Mouse (Mus musculus) gastrocnemius, adult 8-10 months (tissue): ENCODE measurements at regions not wholly inside any gene's neighbourhood (a gene's known extent, or its start where the extent isn't known, plus 50 kb on each side); places are given as distances from the start of the nearest gene placed in this dataset.

Experiments
- DNase-seq, 2 experiments: peaks; one replicate each; pipeline ENCODE4 v3.0.0; 2022; ENCODE audit warnings: low spot score in 2 of 2

DNA sequence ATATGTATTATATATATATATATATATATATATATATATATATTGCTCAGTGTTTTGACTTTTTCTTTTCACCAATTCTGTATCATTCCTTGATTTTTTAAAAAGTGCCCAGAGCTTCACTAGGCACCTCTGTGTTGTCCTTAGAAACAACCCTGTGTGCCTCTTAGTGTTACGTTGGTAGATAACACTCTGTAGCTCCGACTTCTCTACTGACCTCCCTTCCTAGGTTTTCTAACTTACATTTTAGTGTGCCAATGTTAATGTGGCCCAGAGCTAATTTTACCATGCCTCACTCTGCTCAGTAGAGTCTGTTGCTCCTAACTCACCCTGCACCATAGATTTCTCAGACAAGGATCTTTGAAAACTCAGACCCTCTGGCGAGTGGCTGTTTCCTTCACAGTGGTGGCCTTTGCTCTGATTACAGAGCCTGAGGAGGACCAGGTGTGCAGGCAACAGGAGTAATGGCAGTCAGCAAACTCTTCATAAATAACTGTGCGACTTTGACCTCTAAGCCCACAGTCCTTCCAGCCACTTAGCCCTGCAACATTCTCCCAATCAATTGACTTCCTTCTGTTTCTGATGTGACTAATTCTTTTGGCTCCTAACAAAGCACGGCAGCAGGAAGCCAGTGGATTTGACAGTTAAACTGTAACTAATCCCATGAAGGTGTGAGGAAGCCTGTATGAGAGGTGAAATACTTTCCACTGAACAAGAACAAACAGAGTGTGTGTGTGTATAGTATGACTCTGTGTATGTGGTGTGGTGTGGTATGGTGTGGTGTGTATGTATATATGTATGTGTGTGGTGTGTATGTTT is 53.6 kb upstream of the Actr3 start:
- no peak for DNase-seq

DNA sequence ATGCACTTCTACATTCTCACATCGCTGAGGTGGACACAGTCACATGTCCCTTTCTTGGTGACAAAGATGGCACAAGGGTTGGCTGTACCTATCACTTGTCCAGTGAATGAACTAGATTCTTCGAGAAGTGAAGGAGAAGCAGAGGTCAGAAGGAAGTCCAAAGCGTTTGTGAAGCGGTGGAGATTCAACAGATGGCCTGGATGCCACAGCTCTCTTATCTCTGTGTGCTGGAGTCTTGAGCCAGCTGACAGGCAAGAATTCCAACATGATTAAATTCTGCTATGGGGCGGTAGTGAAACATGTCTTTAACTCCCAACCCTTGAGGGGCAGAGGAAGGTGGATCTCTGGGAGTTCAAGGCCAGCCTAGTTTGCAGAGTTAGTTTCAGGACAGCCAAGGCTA is 55.5 kb upstream of the Actr3 start:
- no peak for DNase-seq

GRCm38 (mm10) chr1:125494598-125494997 is 59.1 kb upstream of the Actr3 start:
- DNase-seq = no peak

- DNase-seq = no peak
Measured at GRCm38 (mm10) chr1:125495320-125496083, 60.0 kb upstream of the Actr3 start.

DNA sequence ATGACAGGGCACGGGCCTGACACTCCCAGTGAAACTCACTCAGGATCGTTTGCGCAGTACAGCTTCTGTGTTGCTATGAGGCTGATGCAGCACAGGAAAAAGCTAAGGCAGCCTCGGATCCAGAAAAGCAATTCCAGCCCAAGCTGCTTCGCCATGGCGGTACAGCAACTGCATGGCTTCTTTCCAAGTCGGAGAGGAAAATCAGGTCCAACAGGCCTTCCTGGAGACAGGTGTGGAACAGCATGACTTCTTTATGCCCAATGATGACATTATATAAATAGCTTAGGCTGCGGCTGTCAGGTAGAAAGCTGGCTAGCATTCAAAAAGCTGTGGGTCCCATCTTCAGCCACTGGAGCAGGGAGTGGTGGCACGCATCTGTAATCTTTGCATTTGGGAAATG is 61.5 kb upstream of the Actr3 start:
- DNase-seq = no peak

DNA sequence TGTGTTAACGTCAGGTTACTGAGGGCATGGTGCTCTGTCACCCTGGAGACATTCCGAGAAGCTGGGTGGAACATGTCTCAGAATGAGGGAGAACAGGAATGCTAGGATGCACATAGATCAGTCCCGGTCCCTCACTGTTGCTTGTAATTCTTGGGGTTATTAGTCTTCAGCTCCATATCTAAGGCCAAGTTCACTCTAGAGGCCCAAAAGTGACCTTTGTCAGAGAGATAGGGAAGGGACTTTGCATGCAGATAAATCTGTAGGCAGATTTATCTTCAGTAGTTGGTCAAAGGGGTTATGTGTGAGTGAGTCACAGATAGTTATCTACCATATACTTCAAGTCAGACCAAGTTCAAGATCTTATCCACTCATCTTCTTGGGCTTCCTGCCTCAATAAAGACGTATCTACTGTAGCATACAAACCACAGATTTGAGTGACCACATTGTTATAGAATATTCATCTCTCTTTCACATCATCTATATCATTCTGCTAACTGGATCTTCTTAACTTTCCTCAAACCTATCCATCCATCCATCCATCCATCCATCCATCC is 58.4 kb upstream of the Slc35f5 start:
- no peak for DNase-seq

GRCm38 (mm10) chr1:125503878-125504277 is 56.5 kb upstream of the Slc35f5 start:
- DNase-seq = no peak

DNA sequence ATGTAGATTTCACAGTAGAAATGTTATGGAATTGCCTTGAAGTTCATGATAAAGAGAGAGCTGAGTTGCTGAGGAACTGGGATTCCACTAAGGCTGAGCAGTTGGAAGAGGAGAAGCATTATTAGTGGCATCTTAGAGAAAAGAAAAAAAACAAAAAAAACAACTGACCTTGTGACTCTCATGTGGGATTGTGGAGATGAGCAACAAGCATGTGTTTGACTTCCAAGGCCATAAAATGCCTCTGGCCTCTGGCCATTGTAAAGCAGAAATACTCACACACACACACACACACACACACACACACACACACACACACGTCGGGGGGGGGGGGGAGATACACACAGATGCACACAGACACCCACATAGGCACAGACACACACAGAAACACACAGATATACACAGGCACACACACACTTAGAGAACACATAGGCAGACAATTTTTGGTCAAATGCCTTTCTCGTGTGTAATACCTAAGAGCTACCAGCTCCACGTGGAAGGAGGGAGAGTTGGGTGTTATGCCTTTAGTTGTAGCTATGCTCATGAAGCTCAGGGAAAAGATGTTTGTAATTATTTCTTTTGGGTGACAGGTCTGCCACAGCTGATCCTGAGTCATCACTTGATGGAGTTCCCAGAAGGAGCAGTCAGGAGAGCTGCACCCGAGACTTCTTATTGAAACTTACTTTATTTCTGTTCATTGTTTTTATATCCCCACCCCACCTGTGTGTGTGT is 52.4 kb upstream of the Slc35f5 start:
- no peak for DNase-seq

GRCm38 (mm10) chr1:125508594-125509257 is 51.7 kb upstream of the Slc35f5 start:
- DNase-seq = peak in 1 of 2 experiments; percentile 25
